Mouse (Mus musculus) layer of hippocampus, adult 11-12 months (tissue): ENCODE data around the gene Olfr102.

Source experiments
- DNase-seq: peaks from one replicate; pipeline ENCODE4 v3.0.0; 2022; ENCODE audit warnings: low spot score

Gene Olfr102

DNA sequence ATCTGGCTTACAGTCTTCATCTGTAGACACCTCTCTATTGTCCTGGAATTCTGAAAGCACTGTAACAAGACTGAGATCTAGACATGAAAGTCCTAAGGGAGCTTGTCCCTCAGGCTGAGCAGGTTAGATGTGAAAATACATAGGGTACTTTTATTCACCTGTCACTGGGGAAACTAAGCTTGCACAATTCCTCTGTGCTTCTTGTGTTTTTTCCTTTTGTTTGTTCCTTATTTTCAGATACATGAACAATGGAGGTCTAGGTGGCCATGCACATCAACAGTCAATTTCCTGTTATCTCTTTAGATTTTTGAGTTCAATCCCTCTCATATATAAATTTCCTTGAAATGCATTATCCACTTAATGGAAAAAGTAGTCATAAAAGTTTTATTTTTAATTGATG, at the start of gene Olfr102:
Gene Olfr102 (minus strand): TSS at position 101 of the 400 bp plus-strand sequence.
- DNase-seq, result no peak

GRCm38 (mm10) chr17:37359282-37359681, 42.4 kb upstream of the Olfr102 start, which contains the start of gene Olfr104-ps:
TSS of gene Olfr104-ps (plus strand) at chr17:37359582.
- DNase-seq, result no peak

DNA sequence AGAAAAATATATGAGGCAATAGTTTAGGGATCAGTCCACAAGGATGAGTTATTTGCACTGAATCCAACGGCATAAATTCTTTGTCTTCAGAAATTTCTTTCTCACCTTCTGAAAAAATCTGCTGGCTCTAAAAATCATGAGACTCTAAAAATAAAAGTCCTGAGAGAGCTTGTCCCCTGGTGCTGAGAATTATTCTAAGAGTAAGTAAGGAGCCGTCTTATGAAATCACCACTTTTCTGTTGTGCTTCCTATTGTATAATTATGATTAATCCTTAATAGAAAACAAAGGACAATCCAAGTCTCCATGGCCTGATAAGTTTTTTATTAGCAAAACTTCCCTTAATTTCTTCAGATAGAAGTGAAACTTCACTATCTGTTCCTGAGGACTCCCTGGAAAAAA, 22.7 kb upstream of the Olfr102 start, which contains the start of gene Olfr103:
Gene Olfr103 (minus strand): TSS at position 101 of the 400 bp plus-strand sequence.
- no peak for DNase-seq

DNA sequence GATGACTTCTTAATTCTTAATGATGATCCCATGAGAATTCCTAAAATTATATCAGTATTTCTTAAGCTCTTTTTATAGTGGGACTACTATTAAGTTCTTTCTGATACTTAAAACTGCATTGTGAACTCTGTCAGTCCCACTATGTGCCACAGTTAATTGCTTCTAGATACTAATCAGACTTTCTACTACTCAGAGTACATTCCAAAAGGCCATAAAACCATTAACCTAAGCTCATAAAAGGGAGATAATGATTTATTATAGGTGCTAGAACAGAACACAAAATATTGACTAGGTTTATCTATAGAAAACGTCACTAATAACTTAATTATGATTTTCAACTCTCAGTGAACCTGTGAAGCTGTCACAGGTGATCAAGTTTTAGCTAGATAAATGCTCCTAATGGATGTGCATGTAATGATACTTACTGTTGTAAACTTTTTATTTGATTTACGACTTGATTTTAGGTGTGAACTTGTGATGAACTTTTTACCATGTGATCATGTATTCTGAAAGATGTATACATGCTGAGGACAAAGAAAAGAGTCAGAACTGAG, 6.6 kb downstream of the Olfr102 start:
- DNase-seq, result no peak

GRCm38 (mm10) chr17:37308483-37308882, 8.4 kb downstream of the Olfr102 start:
- DNase-seq, result peak; percentile 19

DNA sequence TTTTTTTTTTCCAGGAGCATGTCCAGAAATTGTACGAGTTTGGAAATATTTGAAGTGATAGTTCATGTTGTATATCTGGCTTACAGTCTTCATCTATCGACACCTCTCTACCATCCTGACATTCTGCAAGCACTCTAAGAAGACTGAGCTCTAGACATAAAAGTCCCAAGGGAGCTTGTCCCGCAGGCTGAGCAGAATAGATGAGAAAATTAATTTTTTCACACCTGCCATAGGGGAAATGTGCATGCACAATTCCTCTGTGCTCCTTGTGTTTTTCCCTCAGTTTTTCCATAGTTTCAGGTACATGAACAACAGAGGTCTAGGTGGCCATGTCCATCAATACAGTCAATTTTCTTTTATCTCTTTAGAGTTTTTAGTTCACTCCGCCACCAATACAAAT, 12.6 kb downstream of the Olfr102 start, which contains the start of gene Olfr101:
Gene Olfr101 (minus strand): TSS at position 101 of the 400 bp plus-strand sequence.
- DNase-seq, result no peak

GRCm38 (mm10) chr17:37283360-37283759, 33.5 kb downstream of the Olfr102 start, which contains the start of gene Olfr99:
TSS of gene Olfr99 (minus strand) at chr17:37283460.
- no peak for DNase-seq

DNA sequence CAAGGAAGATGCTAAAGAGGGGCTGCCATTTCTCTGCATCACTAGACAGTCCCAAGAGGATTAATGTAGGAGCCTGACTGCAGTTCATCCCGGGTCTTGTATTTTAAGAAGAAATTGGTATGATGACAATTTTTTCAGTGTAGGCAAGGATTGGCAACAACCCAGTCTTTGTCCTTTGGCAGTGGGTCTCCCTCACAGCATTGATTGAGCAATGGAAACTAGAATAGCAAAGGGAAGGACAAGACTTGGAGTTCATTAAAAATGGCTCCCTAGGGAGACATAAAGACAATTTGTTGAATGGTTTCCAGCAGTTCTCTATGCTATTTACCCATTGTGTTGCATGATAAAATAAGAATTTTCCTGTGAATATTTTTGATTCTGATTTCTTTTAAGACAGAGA, 36.5 kb downstream of the Olfr102 start:
- DNase-seq, result no peak

GRCm38 (mm10) chr17:37276573-37276972, 40.3 kb downstream of the Olfr102 start:
- DNase-seq, result no peak

GRCm38 (mm10) chr17:37275626-37276248, 41.1 kb downstream of the Olfr102 start:
- DNase-seq, result no peak

DNA sequence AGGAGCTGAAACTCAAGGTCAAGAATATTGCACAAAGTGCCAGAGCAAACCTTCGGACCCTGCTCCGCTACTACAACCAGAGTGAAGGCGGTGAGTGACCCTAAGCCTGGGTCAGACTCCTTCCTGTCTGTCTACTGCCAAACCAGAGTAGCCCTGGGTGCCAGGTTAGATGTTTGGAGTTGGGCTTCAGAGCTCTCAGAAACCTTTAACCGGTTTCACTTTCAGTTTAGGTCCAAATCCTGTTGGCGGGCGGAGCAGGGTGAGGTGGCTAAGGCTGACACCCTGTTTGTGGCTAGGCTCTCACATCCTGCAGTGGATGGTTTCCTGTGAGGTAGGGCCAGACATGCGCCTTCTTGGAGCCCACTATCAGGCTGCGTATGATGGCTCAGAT, 46.2 kb downstream of the Olfr102 start:
- peak; percentile 17 for DNase-seq

- peak; percentile 95 for DNase-seq
These were observed 46.7 kb downstream of the Olfr102 start, which contains the start of gene H2-M3 for GRCm38 (mm10) chr17:37270058-37270701. TSS of gene H2-M3 (plus strand) at chr17:37270220.

- DNase-seq, result no peak
These were observed 53.2 kb downstream of the Olfr102 start, which contains the start of gene Olfr98 for GRCm38 (mm10) chr17:37263626-37264025. TSS of gene Olfr98 (minus strand) at chr17:37263749.
